Mouse (Mus musculus): ENCODE results near the gene Olfr1315-ps1. TPM values are rescaled to one million over a fixed set of nuclear protein-coding genes. Genes with fewer than 3 reads are reported as not detected.

Gene Olfr1315-ps1
- polyA plus RNA-seq (2014; fragmentation: Nextera tagmentation; extraction: Ambion mirVana) = not detected in 2 replicates

DNA sequence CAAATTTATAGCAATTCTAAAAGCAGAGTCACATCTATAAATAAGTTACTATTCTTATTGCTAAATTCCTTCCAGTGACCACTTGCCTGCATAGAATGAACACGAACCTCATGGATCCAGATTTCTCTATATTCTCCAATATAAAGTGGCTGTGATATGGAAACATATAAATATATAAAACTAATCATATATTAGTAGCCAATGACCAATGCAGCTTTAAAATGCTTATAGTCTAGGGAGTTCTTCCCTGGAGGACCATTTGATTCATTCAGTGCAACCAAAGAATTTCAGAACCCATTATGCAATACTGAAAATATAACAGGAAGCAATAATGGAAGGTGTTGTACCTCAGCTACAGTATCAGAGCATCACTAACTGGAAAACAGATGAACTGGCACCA lies at the start of gene Olfr1315-ps1:
TSS of gene Olfr1315-ps1 (minus strand) at position 101 of the 400 bp plus-strand sequence.
- Histone ChIP-seq H3K9ac (ENCODE audit: low read depth, low read length) (no peak within 1 kb of the TSS), H3K4me2 (no peak within 1 kb of the TSS), H3K9me3 (replicated peaks; ENCODE audit: control insufficient read depth, low read length) (no peaks in the 10 kb centered on the region), H3K27ac (ENCODE audit: low read depth, low read length) (no peak within 1 kb of the TSS), H3K36me3 (ENCODE audit: control insufficient read depth, insufficient read depth, low read length) (no peaks in the 10 kb centered on the region), H3K4me1 (ENCODE audit: control insufficient read depth, insufficient read depth, low read length) (no peaks in the 10 kb centered on the region), H3K27me3 (ENCODE audit: control insufficient read depth, insufficient read depth, low read length) (no peaks in the 10 kb centered on the region), H3K4me3 (ENCODE audit: low read depth, low read length) (no peak within 1 kb of the TSS)
- WGBS (ENCODE audit: insufficient replicate concordance) = 69% methylated on average over 1 of the region's 1 CpGs
- ATAC-seq (replicated peaks; ENCODE audit: insufficient number of reproducible peaks, low FRiP score, low TSS enrichment) = no peak

DNA sequence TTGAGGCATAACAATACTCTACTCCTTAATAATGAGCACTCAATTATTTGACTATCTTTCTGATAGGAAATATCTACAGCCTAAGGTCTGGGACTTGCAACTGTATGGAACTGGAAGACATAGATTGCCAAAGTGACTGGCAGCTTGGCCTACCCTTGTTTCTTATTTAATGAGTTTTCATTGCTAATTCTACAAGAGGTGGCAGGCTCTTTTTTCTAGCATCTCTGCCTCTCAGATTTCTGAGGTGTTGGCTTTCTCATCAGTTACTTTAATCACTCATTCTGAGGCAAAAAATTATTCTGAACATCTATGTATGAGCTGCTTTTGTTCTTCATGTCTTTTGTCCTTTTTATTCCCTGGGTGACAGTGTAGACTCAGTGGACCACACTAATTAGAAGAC lies 38.7 kb upstream of the Olfr1315-ps1 start, which contains the start of gene Olfr1318:
TSS of gene Olfr1318 (plus strand) at position 301 of the 400 bp plus-strand sequence.
- no peak within 1 kb of the TSS for H3K4me2 ChIP-seq
- no peaks in the 10 kb centered on the region for H3K27me3 ChIP-seq (ENCODE audit: control insufficient read depth, insufficient read depth, low read length)
- H3K9ac ChIP-seq (ENCODE audit: low read depth, low read length) = no peak within 1 kb of the TSS
- H3K27ac ChIP-seq (ENCODE audit: low read depth, low read length) = no peak within 1 kb of the TSS
- H3K4me1 ChIP-seq (ENCODE audit: control insufficient read depth, insufficient read depth, low read length) = no peaks in the 10 kb centered on the region
- no peaks in the 10 kb centered on the region for H3K36me3 ChIP-seq (ENCODE audit: control insufficient read depth, insufficient read depth, low read length)
- H3K9me3 ChIP-seq (replicated peaks; ENCODE audit: control insufficient read depth, low read length) = no peaks in the 10 kb centered on the region
- ATAC-seq (replicated peaks; ENCODE audit: insufficient number of reproducible peaks, low FRiP score, low TSS enrichment) = no peak
- H3K4me3 ChIP-seq (ENCODE audit: low read depth, low read length) = no peak within 1 kb of the TSS

DNA sequence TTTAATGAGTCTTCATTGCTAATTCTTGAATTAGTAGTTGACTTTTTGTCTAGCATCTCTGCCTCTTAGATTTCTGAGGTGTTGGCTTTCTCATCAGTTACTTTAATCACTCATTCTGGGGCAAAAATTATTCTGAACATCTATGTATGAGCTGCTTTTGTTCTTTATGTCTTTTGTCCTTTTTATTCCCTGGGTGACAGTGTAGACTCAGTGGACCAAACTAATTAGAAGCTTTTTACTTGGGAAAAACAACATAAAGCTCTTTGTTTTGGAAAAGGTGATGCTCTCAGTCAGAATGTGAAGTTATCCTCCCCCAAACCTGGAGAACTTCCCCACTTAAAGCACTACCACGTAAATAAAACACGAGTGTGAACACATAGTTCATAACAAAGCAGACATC lies 24.8 kb upstream of the Olfr1315-ps1 start, which contains the start of gene Olfr1317:
TSS of gene Olfr1317 (plus strand) at position 301 of the 400 bp plus-strand sequence.
- Histone ChIP-seq H3K4me2 (no peak within 1 kb of the TSS), H3K9me3 (replicated peaks; ENCODE audit: control insufficient read depth, low read length) (no peaks in the 10 kb centered on the region), H3K9ac (ENCODE audit: low read depth, low read length) (no peak within 1 kb of the TSS), H3K27ac (ENCODE audit: low read depth, low read length) (no peak within 1 kb of the TSS), H3K36me3 (ENCODE audit: control insufficient read depth, insufficient read depth, low read length) (no peaks in the 10 kb centered on the region), H3K4me3 (ENCODE audit: low read depth, low read length) (no peak within 1 kb of the TSS), H3K27me3 (ENCODE audit: control insufficient read depth, insufficient read depth, low read length) (no peaks in the 10 kb centered on the region), H3K4me1 (ENCODE audit: control insufficient read depth, insufficient read depth, low read length) (no peaks in the 10 kb centered on the region)
- no peak for ATAC-seq (replicated peaks; ENCODE audit: insufficient number of reproducible peaks, low FRiP score, low TSS enrichment)
- 64% methylated on average over 2 of the region's 2 CpGs for WGBS (ENCODE audit: insufficient replicate concordance)

DNA sequence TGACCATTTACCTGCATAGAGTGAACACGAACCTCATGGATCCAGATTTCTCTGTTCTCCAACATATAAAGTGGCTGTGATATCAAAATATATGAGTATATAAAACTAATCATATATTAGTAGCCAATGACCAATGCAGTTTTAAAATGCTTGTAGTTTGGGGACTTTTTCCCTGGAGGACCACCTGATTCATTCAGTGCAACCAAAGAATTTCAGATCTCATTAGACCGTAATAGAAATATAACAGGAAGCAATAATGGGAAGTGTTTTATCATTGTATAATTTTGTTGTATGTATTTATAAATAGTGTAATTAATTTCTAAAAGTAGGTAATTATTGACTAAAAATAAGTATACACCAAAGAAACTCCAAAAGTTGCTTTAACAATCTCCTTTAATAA lies 19.6 kb upstream of the Olfr1315-ps1 start, which contains the start of gene Olfr1316:
TSS of gene Olfr1316 (minus strand) at position 101 of the 400 bp plus-strand sequence.
- no peak for ATAC-seq (replicated peaks; ENCODE audit: insufficient number of reproducible peaks, low FRiP score, low TSS enrichment)
- Histone ChIP-seq H3K36me3 (ENCODE audit: control insufficient read depth, insufficient read depth, low read length) (no peaks in the 10 kb centered on the region), H3K9me3 (replicated peaks; ENCODE audit: control insufficient read depth, low read length) (no peaks in the 10 kb centered on the region), H3K4me1 (ENCODE audit: control insufficient read depth, insufficient read depth, low read length) (no peaks in the 10 kb centered on the region), H3K4me3 (ENCODE audit: low read depth, low read length) (no peak within 1 kb of the TSS), H3K9ac (ENCODE audit: low read depth, low read length) (no peak within 1 kb of the TSS), H3K27ac (ENCODE audit: low read depth, low read length) (no peak within 1 kb of the TSS), H3K4me2 (no peak within 1 kb of the TSS), H3K27me3 (ENCODE audit: control insufficient read depth, insufficient read depth, low read length) (no peaks in the 10 kb centered on the region)
- WGBS (ENCODE audit: insufficient replicate concordance) = 83% methylated on average over 2 of the region's 2 CpGs

DNA sequence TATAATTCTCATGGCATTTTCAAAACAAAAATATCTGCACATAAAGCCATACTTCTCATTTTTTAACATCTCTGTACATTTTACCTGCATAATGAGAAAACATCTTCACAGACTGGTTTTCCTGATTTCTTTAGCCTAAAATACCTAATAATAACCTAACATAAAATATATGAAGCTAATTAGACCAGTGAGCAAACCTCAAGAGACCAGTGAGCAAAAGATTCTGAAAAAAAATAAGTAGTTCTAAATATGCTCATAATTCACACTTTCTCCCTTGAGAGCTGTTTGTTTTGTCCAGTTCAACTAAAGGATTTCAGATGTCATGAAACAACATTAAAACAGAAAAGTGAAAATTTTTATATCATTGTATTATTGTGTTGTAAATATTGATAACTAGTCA lies 18.6 kb downstream of the Olfr1315-ps1 start, which contains the start of gene Olfr1314:
TSS of gene Olfr1314 (minus strand) at position 101 of the 400 bp plus-strand sequence.
- no peak for ATAC-seq (replicated peaks; ENCODE audit: insufficient number of reproducible peaks, low FRiP score, low TSS enrichment)
- H3K36me3 ChIP-seq (ENCODE audit: control insufficient read depth, insufficient read depth, low read length) = no peaks in the 10 kb centered on the region
- H3K4me3 ChIP-seq (ENCODE audit: low read depth, low read length) = no peak within 1 kb of the TSS
- H3K27me3 ChIP-seq (ENCODE audit: control insufficient read depth, insufficient read depth, low read length) = no peaks in the 10 kb centered on the region
- H3K4me2 ChIP-seq = no peak within 1 kb of the TSS
- H3K9ac ChIP-seq (ENCODE audit: low read depth, low read length) = no peak within 1 kb of the TSS
- no peaks in the 10 kb centered on the region for H3K4me1 ChIP-seq (ENCODE audit: control insufficient read depth, insufficient read depth, low read length)
- H3K27ac ChIP-seq (ENCODE audit: low read depth, low read length) = no peak within 1 kb of the TSS
- no peaks in the 10 kb centered on the region for H3K9me3 ChIP-seq (replicated peaks; ENCODE audit: control insufficient read depth, low read length)

DNA sequence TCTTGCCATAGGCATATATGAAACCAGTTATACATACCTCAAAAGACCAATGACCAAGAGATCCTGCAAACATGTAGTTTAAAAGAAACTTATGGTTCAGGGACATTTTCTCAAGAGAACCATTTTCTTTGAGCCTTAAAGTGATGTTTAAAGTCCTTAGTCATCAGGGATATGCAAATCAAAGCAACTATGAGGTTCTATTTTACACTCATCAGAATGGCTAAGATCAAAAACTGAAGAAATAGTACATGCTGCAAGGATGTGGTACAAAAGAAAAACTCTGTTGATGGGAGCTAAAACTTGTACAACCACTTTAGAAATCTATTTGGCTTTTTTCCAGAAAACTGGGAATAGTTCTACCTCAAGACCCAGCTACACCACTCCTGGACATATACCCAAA lies 37.5 kb downstream of the Olfr1315-ps1 start, which contains the start of gene Olfr1313:
TSS of gene Olfr1313 (minus strand) at position 101 of the 400 bp plus-strand sequence.
- Histone ChIP-seq H3K4me1 (ENCODE audit: control insufficient read depth, insufficient read depth, low read length) (no peaks in the 10 kb centered on the region), H3K27ac (ENCODE audit: low read depth, low read length) (no peak within 1 kb of the TSS), H3K9me3 (replicated peaks; ENCODE audit: control insufficient read depth, low read length) (no peaks in the 10 kb centered on the region; the same call in 1 of the 2 replicates), H3K27me3 (ENCODE audit: control insufficient read depth, insufficient read depth, low read length) (no peaks in the 10 kb centered on the region), H3K9ac (ENCODE audit: low read depth, low read length) (no peak within 1 kb of the TSS), H3K4me2 (no peak within 1 kb of the TSS), H3K4me3 (ENCODE audit: low read depth, low read length) (no peak within 1 kb of the TSS), H3K36me3 (ENCODE audit: control insufficient read depth, insufficient read depth, low read length) (no peaks in the 10 kb centered on the region)
- ATAC-seq (replicated peaks; ENCODE audit: insufficient number of reproducible peaks, low FRiP score, low TSS enrichment) = no peak

Other genes starting within 250 kb of the Olfr1315-ps1 start
- not detected in 2 replicates for gene Olfr1305, start 238.3 kb downstream of the Olfr1315-ps1 start, polyA plus RNA-seq (2014; fragmentation: Nextera tagmentation; extraction: Ambion mirVana)
- gene Olfr1306, start 199.2 kb downstream of the Olfr1315-ps1 start, polyA plus RNA-seq (2014; fragmentation: Nextera tagmentation; extraction: Ambion mirVana) = not detected in 2 replicates
- gene Olfr1307, start 166.0 kb downstream of the Olfr1315-ps1 start, polyA plus RNA-seq (2014; fragmentation: Nextera tagmentation; extraction: Ambion mirVana) = not detected in 2 replicates
- gene Olfr1308, start 150.5 kb downstream of the Olfr1315-ps1 start, polyA plus RNA-seq (2014; fragmentation: Nextera tagmentation; extraction: Ambion mirVana) = not detected in 2 replicates
- gene Olfr1309, start 125.2 kb downstream of the Olfr1315-ps1 start, polyA plus RNA-seq (2014; fragmentation: Nextera tagmentation; extraction: Ambion mirVana) = not detected in 2 replicates
- gene Olfr1310, start 102.7 kb downstream of the Olfr1315-ps1 start, polyA plus RNA-seq (2014; fragmentation: Nextera tagmentation; extraction: Ambion mirVana) = not detected in 2 replicates
- not detected in 2 replicates for gene Olfr1311, start 91.0 kb downstream of the Olfr1315-ps1 start, polyA plus RNA-seq (2014; fragmentation: Nextera tagmentation; extraction: Ambion mirVana)
- gene Olfr1312, start 65.2 kb downstream of the Olfr1315-ps1 start, polyA plus RNA-seq (2014; fragmentation: Nextera tagmentation; extraction: Ambion mirVana) = not detected in 2 replicates
- gene Olfr1313, start 37.6 kb downstream of the Olfr1315-ps1 start, polyA plus RNA-seq (2014; fragmentation: Nextera tagmentation; extraction: Ambion mirVana) = not detected in 2 replicates
- gene Olfr1314, start 18.7 kb downstream of the Olfr1315-ps1 start, polyA plus RNA-seq (2014; fragmentation: Nextera tagmentation; extraction: Ambion mirVana) = not detected in 2 replicates
- not detected in 2 replicates for gene Olfr1316, start 19.5 kb upstream of the Olfr1315-ps1 start, polyA plus RNA-seq (2014; fragmentation: Nextera tagmentation; extraction: Ambion mirVana)
- gene Olfr1317, start 24.9 kb upstream of the Olfr1315-ps1 start, polyA plus RNA-seq (2014; fragmentation: Nextera tagmentation; extraction: Ambion mirVana) = not detected in 2 replicates
- gene Olfr1318, start 38.8 kb upstream of the Olfr1315-ps1 start, polyA plus RNA-seq (2014; fragmentation: Nextera tagmentation; extraction: Ambion mirVana) = not detected in 2 replicates
- gene Lpcat4, start 124.0 kb upstream of the Olfr1315-ps1 start, polyA plus RNA-seq (2014; fragmentation: Nextera tagmentation; extraction: Ambion mirVana) = 15.4 and 17.2 TPM in 2 replicates
- 0.04 TPM in 1 of 2 replicates, not detected in the other for gene Nutm1, start 143.9 kb upstream of the Olfr1315-ps1 start, polyA plus RNA-seq (2014; fragmentation: Nextera tagmentation; extraction: Ambion mirVana)
- gene Nop10, start 146.5 kb upstream of the Olfr1315-ps1 start, polyA plus RNA-seq (2014; fragmentation: Nextera tagmentation; extraction: Ambion mirVana) = 157 and 168 TPM in 2 replicates
- gene Slc12a6, start 150.4 kb upstream of the Olfr1315-ps1 start, polyA plus RNA-seq (2014; fragmentation: Nextera tagmentation; extraction: Ambion mirVana) = 12.8 and 15.0 TPM in 2 replicates
- 0.06 TPM in 1 of 2 replicates, not detected in the other for gene Gm21985, start 150.9 kb upstream of the Olfr1315-ps1 start, polyA plus RNA-seq (2014; fragmentation: Nextera tagmentation; extraction: Ambion mirVana)

Measured in heart, embryonic 11.5 days (tissue).